Mouse (Mus musculus): ENCODE results near the gene Sept10.

DNA sequence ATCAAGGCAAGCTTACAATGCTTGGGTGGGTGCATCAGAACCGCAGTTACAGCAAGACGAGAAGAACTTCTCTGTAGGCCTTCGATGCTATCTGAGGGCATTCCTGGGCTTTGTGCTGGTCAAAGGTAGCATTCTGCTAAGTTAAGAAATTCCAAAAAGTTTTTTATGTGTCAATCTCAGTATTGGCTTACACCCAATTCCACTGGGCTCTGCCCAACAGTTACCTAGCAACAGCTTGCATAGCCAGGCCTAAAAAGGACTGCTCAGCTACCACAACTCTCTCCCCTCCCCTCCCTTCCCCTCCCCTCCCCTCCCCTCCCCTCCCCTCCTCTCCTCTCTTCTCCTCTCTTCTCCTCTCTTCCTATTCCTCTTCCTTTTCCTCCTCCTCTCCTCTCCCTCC is 40.0 kb upstream of the Sept10 start:
- TF ChIP-seq EP300 (IDR thresholded peaks at IDR 0.05; ENCODE audit: low read depth) (no peak), CTCF (IDR thresholded peaks at IDR 0.05; ENCODE audit: low read depth) (no peak)

All from liver, postnatal 0 days (tissue).